Mouse (Mus musculus): Measurements from ENCODE around the gene H6pd.
A peak's percentile ranks its signal among the peaks of the same experiment; 100 is the strongest.

The H6pd gene

GRCm38 (mm10) chr4:149998786-149999509 is 9.9 kb downstream of the H6pd start:
- no peak for DNase-seq (ENCODE audit: low spot score)

GRCm38 (mm10) chr4:149997999-149998398 is 10.8 kb downstream of the H6pd start:
- DNase-seq (ENCODE audit: low spot score), result no peak

- no peak for DNase-seq (ENCODE audit: low spot score)
Observed at GRCm38 (mm10) chr4:149996440-149996839, 12.4 kb downstream of the H6pd start.

- no peak for DNase-seq (ENCODE audit: low spot score)
Observed at GRCm38 (mm10) chr4:149995911-149996310, 12.9 kb downstream of the H6pd start.

- DNase-seq (ENCODE audit: low spot score), result no peak
Observed at GRCm38 (mm10) chr4:149994218-149994617, 14.6 kb downstream of the H6pd start.

- DNase-seq (ENCODE audit: low spot score), result no peak
Observed at GRCm38 (mm10) chr4:149992670-149993032, 16.2 kb downstream of the H6pd start.

GRCm38 (mm10) chr4:149991755-149992669 is 16.8 kb downstream of the H6pd start:
- no peak for DNase-seq (ENCODE audit: low spot score)

- no peak for DNase-seq (ENCODE audit: low spot score)
Observed at GRCm38 (mm10) chr4:149990954-149991633, 17.7 kb downstream of the H6pd start.

- no peak for DNase-seq (ENCODE audit: low spot score)
Observed at GRCm38 (mm10) chr4:149990212-149990953, 18.4 kb downstream of the H6pd start.

- DNase-seq (ENCODE audit: low spot score), result peak; percentile 54
Observed at GRCm38 (mm10) chr4:149988931-149989556, 19.8 kb downstream of the H6pd start.

- no peak for DNase-seq (ENCODE audit: low spot score)
Observed at GRCm38 (mm10) chr4:149988301-149988700, 20.5 kb downstream of the H6pd start.

GRCm38 (mm10) chr4:149986671-149987417 is 22.0 kb downstream of the H6pd start:
- DNase-seq (ENCODE audit: low spot score), result no peak

- no peak for DNase-seq (ENCODE audit: low spot score)
Observed at GRCm38 (mm10) chr4:149983921-149984645, 24.7 kb downstream of the H6pd start.

GRCm38 (mm10) chr4:149982154-149982553 is 26.7 kb downstream of the H6pd start:
- DNase-seq (ENCODE audit: low spot score), result no peak

- DNase-seq (ENCODE audit: low spot score), result no peak
Observed at GRCm38 (mm10) chr4:149979819-149980308, 29.0 kb downstream of the H6pd start.

- no peak for DNase-seq (ENCODE audit: low spot score)
Observed at GRCm38 (mm10) chr4:149978820-149979219, 30.0 kb downstream of the H6pd start.

GRCm38 (mm10) chr4:149977801-149978544 is 30.9 kb downstream of the H6pd start:
- no peak for DNase-seq (ENCODE audit: low spot score)

- DNase-seq (ENCODE audit: low spot score), result no peak
Observed at GRCm38 (mm10) chr4:149977181-149977580, 31.6 kb downstream of the H6pd start.

GRCm38 (mm10) chr4:149975730-149976254 is 33.0 kb downstream of the H6pd start:
- DNase-seq (ENCODE audit: low spot score), result no peak
